Mouse (Mus musculus): ENCODE measurements at regions not wholly inside any gene's neighbourhood (a gene's known extent, or its start where the extent isn't known, plus 50 kb on each side); places are given as distances from the start of the nearest gene placed in this dataset.
A peak's percentile ranks its signal among the peaks of the same experiment; 100 is the strongest.
"Not testable (repeated sequence)": the region's sequence is repeated elsewhere in the genome, so short reads cannot be mapped to it uniquely, and the experiment has no call there.

DNA sequence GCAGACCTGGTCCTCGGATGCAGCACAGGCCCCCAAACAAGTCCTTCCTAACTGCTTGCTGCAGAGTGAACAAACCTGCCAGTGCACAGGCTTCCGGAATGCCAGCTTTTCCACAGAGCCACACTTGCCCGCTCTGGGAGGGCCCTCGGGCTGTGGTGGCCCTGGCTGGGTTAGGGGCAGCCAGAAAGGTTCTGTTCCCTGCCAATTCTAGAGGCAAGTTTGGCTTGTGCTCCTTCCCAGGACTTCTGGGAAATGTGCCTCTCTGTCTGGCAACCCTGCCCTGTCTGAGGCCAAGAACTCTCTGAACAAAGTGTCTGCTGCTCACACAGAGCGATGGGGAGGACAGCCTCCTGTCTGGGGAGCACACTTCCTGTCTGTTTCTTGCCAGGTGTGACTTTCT is 66.4 kb downstream of the Xrcc2 start:
- no peak for DNase-seq (ENCODE audit: low spot score in 2 of 2)

DNA sequence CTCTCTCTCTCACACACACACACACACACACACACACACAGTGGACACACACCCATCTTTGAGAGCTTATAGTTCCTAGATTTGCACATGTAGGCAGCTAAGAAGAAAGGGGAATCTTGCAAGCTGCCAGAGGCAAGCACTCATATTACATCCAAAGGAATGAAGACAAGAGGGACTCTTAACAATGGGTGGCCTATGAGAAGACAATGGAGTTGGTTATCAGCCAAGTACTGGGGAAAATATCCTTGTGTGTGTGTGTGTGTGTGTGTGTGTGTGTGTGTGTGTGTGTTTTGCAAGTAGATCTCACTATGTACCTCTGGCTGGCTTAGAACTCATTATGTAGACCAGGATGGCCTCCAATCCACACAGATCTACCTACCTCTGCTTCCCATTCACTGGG is 67.5 kb downstream of the Xrcc2 start:
- DNase-seq (ENCODE audit: low spot score in 2 of 2), result no peak

- DNase-seq (ENCODE audit: low spot score in 2 of 2), result peak in 1 of 2 experiments; percentile 1
Measured at GRCm38 (mm10) chr5:25632861-25633535, 72.6 kb downstream of the Xrcc2 start.

DNA sequence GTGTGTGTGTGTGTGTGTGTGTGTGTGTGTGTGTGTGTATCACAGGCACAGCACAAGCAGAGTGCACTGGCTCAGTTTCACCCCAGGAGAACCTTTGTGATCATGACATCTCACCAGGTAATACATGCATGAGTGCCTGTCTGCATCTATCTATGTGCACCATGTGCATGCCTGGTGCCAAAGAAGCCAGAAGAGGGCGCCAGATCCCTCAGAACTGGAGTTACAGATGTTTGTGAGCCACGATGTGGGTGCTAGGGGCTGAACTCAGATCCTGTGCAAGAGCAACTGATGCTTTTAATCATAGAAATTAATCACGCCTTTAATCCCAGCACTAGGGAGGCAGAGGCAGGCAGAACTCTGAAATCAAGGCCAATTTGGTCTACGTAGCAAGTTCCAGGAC is 75.9 kb downstream of the Xrcc2 start:
- DNase-seq (ENCODE audit: low spot score in 2 of 2), result no peak

DNA sequence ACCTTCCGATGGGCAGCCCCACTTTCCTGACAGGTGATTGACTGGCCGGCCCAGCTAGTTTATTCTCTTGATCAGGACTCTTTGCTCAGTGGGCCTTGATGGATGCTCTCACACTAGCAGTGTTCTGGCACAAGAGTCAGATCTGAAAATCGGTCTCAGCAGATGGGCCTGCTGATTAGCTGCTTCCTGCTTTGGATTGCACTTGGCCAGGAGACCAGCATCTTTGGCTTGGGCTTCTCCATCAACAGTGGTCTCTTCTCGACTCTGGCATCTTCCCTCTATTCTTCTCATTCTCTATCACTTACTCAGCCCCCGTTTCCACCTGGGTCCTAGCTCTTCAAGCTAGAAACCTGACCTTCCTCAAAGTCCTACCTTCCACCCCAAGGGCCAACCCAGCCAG is 77.1 kb downstream of the Xrcc2 start:
- no peak for DNase-seq (ENCODE audit: low spot score in 2 of 2)

- DNase-seq (ENCODE audit: low spot score in 2 of 2), result no peak
Measured at GRCm38 (mm10) chr5:25627086-25627485, 78.5 kb downstream of the Xrcc2 start.

DNA sequence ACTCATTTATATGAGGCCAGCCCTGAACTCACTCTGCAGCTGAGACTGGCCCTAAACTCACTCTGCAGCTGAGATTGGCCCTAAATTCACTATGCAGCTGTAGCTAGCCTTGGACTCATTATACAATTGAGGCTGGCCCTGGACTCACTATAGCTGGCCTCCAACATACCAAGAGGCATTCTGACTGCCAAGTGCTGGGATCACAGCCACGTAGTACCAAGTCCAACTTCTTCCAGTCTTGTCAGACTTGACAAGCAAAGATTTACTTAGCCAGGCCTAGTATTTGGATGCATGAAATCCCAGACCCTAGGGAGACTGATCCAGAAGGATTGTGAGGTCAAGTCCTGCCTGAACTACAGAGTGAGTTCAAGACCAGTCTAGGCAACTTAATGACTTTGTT is 81.6 kb downstream of the Xrcc2 start:
- DNase-seq (ENCODE audit: low spot score in 2 of 2), result no peak

GRCm38 (mm10) chr5:25619872-25620271 is 85.8 kb downstream of the Xrcc2 start:
- no peak for DNase-seq (ENCODE audit: low spot score in 2 of 2)

DNA sequence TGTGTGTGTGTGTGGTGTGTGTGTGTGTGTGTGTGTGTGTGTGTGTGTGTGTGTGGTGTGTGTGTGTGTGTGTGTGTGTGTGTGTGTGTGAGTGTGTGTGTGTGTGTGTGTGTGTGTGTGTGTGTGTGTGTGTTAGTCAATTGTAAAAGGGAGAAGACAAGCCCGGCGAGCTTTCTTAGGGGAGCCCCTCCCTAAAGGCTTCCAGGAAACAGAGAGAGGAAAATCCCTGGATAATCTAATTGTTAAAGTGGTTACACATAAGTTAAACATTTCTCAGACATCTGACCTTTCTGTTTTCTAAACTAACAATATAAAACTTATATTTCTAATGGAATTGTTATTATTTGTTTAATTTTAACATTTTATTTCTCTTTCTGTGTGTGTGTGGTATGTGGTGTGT is 86.3 kb downstream of the Xrcc2 start:
- DNase-seq (ENCODE audit: low spot score in 2 of 2), result not testable (repeated sequence)

- no peak for DNase-seq (ENCODE audit: low spot score in 2 of 2)
Measured at GRCm38 (mm10) chr5:25614659-25615061, 91.0 kb downstream of the Xrcc2 start.

DNA sequence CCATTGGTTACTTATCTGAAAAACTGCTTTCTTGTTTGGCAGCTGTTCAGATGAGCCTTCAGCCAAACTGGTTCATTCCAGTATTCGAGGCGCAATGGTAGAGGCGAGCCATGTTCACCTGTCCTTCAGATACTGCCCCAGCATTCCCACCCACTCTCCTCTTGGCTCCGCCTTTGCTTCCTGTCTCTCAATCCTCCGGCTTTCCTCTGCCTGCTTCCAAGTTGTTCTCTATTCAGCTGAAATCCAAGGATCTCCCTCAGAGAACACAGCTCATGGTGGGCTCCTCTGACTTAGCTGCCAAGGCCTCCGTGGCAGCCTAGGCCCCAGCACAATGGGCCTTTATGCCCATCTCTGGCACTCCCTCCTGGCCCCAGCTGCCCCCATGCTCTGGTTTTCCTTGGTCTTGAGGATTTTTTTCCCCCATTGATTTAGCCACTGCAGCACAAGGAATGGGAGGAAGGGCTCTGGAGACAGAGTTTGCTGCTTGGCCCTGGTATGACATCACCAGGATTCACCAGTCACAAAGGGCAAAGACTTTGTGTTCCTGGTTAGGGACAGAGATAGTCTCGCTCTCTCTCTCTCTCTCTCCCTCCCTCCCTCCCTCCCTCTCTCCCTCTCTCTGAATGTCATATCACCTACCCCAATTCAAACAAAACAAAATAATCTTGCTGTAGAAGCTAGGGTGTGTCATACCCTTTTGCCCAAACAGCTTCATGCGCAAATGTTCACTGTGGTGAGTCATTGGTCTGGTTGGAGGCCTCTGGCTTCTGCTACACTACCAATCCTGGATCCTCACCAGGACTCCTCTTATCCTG is 91.6 kb downstream of the Xrcc2 start:
- DNase-seq (ENCODE audit: low spot score in 2 of 2), result no peak

DNA sequence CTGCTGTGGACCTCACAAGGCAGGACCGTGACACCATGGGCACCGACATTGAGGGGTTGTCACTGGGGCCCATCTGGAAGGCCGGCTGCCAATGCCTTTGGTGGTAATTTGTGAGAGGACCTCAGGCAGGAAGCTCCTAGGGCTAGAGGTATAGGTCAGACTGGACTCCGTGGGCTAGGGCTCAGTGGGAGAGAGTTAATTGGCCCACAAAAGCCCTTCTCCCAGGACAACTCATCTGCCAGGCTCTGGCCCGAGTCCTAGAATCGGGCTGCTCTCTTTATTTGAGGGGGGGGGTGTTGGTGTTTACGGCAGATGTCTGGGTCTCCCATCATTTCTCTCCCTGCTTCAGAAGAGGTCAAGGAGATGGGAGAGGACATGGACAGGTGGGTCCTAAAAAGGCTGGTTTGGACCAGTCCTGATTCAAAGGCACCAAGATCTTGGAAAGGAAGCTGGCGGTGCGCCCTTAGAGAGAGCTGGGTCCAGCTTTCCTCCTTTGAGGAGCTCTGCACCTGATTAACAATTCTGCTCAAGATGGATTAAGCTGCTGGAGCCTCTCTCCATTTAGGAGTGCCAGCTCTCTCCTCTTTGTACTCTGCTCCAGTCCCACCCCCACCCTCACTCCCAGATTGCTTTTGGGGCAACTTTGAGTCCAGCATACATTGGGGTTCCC is 93.5 kb downstream of the Xrcc2 start:
- DNase-seq (ENCODE audit: low spot score in 2 of 2), result no peak

GRCm38 (mm10) chr5:25609911-25610310 is 94.0 kb downstream of the Cct8l1 start:
- DNase-seq (ENCODE audit: low spot score in 2 of 2), result no peak

DNA sequence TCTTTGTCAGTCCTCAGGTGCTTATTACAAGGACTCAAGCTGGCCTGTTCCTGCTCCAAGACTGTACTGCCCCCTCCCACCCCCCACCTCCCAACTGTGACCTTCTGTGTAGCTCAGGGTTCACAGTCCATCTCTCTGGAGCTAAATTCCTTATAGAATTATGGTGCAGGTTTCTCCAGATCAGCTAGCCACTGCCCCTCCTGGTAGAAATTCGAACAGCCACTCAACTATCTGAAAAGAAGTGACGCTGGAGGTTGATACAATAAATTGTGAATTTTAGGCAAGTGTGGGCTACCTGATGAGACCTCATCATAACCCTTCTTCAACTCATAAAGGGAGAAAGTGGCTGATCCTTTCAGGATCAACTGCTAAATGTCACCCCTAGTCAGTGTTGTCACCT is 86.3 kb downstream of the Cct8l1 start:
- no peak for DNase-seq (ENCODE audit: low spot score in 2 of 2)

DNA sequence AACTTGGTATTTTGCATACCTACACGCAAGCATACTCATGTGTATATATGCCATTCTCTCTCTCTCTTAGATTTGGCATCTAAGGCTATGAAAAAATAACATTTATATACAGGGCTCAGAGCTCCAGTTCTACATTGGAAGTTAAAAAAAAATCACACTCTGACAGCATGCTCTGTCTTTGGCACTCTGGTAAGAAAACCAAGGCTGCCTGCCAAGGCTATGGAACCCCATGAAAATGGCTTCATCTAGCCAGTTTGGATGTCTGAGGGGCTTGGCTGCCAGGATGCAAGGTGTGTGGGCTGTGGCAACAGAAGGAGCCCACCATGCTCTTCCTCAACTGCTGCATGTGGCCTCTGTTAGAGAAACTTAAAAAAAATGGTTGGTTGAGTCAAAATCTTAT is 83.5 kb downstream of the Cct8l1 start:
- DNase-seq (ENCODE audit: low spot score in 2 of 2), result no peak

- no peak for DNase-seq (ENCODE audit: low spot score in 2 of 2)
Measured at GRCm38 (mm10) chr5:25597786-25598185, 81.9 kb downstream of the Cct8l1 start.

- DNase-seq (ENCODE audit: low spot score in 2 of 2), result no peak
Measured at GRCm38 (mm10) chr5:25591709-25592108, 75.8 kb downstream of the Cct8l1 start.
